Mouse (Mus musculus) testis, adult 2 months (tissue): ENCODE results near the gene Cep78.

Experiments used
- CTCF ChIP-seq: fragments of 200-500 bp; IDR thresholded peaks from 2 replicates; pipeline ENCODE4 v1.5.1; 2012; ENCODE audit warnings: low read depth, mild to moderate bottlenecking, inconsistent platforms, low read length, moderate library complexity; ENCODE audit not compliant: control insufficient read depth, insufficient read depth, insufficient replicate concordance
- POLR2A ChIP-seq: fragments of 200-500 bp; IDR thresholded peaks from 2 replicates; pipeline ENCODE4 v1.6.1; 2012; ENCODE audit warnings: low read depth, mild to moderate bottlenecking, inconsistent platforms, low read length, moderate library complexity; ENCODE audit not compliant: control insufficient read depth

- TF ChIP-seq POLR2A: no peak
- TF ChIP-seq CTCF: no peak
Measured at GRCm38 (mm10) chr19:15924181-15924865, 60.5 kb downstream of the Cep78 start.
